Mouse (Mus musculus) hindbrain, embryonic 11.5 days (tissue): ENCODE results near the gene Dnm3. TPM values are rescaled to one million over a fixed set of nuclear protein-coding genes. Genes with fewer than 3 reads are reported as not detected.

Experiments used
- ATAC-seq: fragments of 200-750 bp; cut with Nextera tagmentation; 2 replicates; pipeline ENCODE4 v1.8.0; 2017; ENCODE audit warnings: mild to moderate bottlenecking, moderate TSS enrichment, moderate library complexity; ENCODE audit not compliant: low FRiP score
- DNase-seq: peaks from one replicate; pipeline ENCODE4 v3.0.0-alpha.2; 2015; ENCODE audit warnings: low spot score
- H3K27ac ChIP-seq: fragments of 300-500 bp; sonication (generic); 2 replicates; pipeline ENCODE4 v1.5.1; 2014; ENCODE audit warnings: mild to moderate bottlenecking, low read depth, low read length
- H3K27me3 ChIP-seq: fragments of 300-500 bp; sonication (generic); 2 replicates; pipeline ENCODE4 v1.6.1; 2014; ENCODE audit warnings: mild to moderate bottlenecking, low read length, moderate library complexity, mixed read lengths; ENCODE audit not compliant: control insufficient read depth, insufficient read depth
- H3K36me3 ChIP-seq: fragments of 300-500 bp; sonication (generic); 2 replicates; pipeline ENCODE4 v1.6.1; 2014; ENCODE audit warnings: mild to moderate bottlenecking, low read length, moderate library complexity, mixed read lengths; ENCODE audit not compliant: control insufficient read depth, insufficient read depth
- H3K4me1 ChIP-seq: fragments of 300-500 bp; sonication (generic); replicated peaks from 2 replicates; pipeline ENCODE4 v1.6.1; 2014; ENCODE audit warnings: low read length, mixed read lengths; ENCODE audit not compliant: control insufficient read depth, insufficient read depth
- H3K4me2 ChIP-seq: fragments of 300-500 bp; sonication (generic); replicated peaks from 2 replicates; pipeline ENCODE4 v1.6.1; 2014; ENCODE audit warnings: mild to moderate bottlenecking, low read depth, low read length
- H3K4me3 ChIP-seq: fragments of 300-500 bp; sonication (generic); 2 replicates; pipeline ENCODE4 v1.5.1; 2014; ENCODE audit warnings: low read depth, low read length
- H3K9ac ChIP-seq: fragments of 300-500 bp; sonication (generic); 2 replicates; pipeline ENCODE4 v1.6.1; 2014; ENCODE audit warnings: low read depth, low read length
- H3K9me3 ChIP-seq: fragments of 300-500 bp; sonication (generic); 2 replicates; pipeline ENCODE4 v1.6.1; 2016; ENCODE audit warnings: low read length; ENCODE audit not compliant: control insufficient read depth
- WGBS: fragments of 180-500 bp; shearing (Covaris S2); extraction: QIAGEN DNeasy Blood & Tissue Kit; methylation state at CpG from one replicate; pipeline ENCODE4 v1.1.7; 2014; 5-methylcytosine and 5-hydroxymethylcytosine counted together
- polyA plus RNA-seq: library from polyadenylated mRNA; unstranded; fragments of >200 nt; fragmentation: Nextera tagmentation; extraction: Ambion mirVana; gene quantifications from 2 replicates; pipeline ENCODE4 v1.2.1, GENCODE M21; 2014

Dnm3 gene
- polyA plus RNA-seq, 1 experiment from 2014 or later = 12.0 TPM

DNA sequence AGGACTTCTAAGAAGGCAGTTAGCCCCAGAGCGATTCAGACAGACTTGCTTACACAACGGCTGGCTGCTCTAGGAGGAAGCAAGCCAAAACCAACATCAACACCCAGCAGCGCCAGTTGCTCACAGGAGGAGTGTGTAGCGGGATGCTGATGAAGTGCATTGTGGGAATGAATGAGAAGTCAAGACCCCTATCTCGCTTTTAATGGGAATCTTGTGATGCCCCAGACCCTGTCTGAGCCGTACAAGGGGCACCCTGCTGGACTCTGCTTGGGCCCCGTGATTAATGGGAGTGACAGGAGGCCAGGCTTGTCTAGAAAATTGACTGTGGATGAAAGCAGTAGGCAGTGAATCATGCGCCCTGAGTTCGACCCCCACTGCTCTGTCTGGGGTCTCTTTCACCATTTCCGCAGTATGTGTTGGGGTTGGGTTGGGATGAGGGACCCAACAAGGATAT, 439.8 kb downstream of the Dnm3 start:
- ATAC-seq = peak; percentile 87
- peak; percentile 45 for DNase-seq
- Histone ChIP-seq H3K9ac (no peak overlapping the region), H3K27ac (no peak overlapping the region), H3K4me3 (no peak overlapping the region), H3K27me3 (no peaks in the 10 kb centered on the region), H3K4me2 (no peak overlapping the region), H3K9me3 (no peaks in the 10 kb centered on the region), H3K36me3 (no peaks in the 10 kb centered on the region), H3K4me1 (no peaks in the 10 kb centered on the region)
- WGBS = 35% methylated on average over 10 of the region's 10 CpGs

DNA sequence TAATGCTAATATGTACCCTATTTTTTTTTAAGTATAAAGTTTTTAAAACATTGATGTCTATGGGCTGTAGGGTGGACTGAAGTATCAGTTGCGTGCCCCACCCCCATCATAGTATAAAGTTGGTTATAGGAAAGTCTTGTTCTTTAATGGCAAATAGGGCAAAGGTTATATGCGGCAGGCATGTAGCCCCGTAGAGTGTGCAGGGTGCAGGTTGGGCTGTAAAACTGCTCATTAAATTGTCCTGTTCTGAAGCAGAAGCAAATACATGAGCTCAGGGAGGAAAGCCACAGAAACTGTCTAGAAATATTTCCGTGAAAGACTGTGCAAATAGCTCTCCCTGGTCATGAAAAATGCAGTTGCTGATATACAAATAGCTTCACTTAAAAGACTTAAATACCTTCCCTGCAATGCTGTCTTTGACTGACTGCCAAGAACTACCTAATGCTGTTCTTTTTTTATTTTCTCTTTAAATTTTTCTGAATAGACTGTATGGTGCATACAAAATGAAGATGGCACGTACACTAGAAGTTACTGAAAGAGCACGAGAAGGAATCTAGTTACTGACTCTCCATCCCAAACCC, 440.6 kb downstream of the Dnm3 start:
- Histone ChIP-seq H3K9me3 (no peaks in the 10 kb centered on the region), H3K27ac (no peak overlapping the region), H3K4me2 (no peak overlapping the region), H3K9ac (no peak overlapping the region), H3K4me1 (no peaks in the 10 kb centered on the region), H3K27me3 (no peaks in the 10 kb centered on the region), H3K36me3 (no peaks in the 10 kb centered on the region), H3K4me3 (no peak overlapping the region)
- ATAC-seq (no peak), DNase-seq (no peak)
- 71% methylated on average over 6 of the region's 6 CpGs for WGBS

DNA sequence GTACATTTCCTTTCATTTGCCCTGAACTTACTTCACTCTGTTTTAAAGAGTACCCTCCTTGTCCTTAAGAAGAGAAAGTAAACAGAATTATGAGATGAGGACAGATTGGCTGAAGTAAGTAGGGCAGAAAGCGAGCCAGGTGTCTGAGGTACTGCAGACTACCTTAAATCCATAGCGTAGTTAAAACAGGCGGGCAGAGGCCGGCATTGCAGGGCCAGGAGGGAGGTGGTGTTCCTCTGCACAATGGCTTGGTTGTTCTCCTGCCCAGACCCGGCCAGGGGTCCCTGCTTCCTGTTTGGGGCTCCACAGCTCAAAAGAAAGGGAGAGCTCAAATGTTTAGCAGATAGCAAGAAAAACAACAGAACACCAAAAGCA, 441.4 kb downstream of the Dnm3 start:
- H3K4me1 ChIP-seq = no peaks in the 10 kb centered on the region
- H3K27me3 ChIP-seq = no peaks in the 10 kb centered on the region
- no peak overlapping the region for H3K4me3 ChIP-seq
- WGBS = 40% methylated on average over 5 of the region's 5 CpGs
- no peak overlapping the region for H3K27ac ChIP-seq
- no peaks in the 10 kb centered on the region for H3K36me3 ChIP-seq
- H3K9me3 ChIP-seq = no peaks in the 10 kb centered on the region
- no peak for DNase-seq
- H3K9ac ChIP-seq = no peak overlapping the region
- ATAC-seq = no peak
- no peak overlapping the region for H3K4me2 ChIP-seq

DNA sequence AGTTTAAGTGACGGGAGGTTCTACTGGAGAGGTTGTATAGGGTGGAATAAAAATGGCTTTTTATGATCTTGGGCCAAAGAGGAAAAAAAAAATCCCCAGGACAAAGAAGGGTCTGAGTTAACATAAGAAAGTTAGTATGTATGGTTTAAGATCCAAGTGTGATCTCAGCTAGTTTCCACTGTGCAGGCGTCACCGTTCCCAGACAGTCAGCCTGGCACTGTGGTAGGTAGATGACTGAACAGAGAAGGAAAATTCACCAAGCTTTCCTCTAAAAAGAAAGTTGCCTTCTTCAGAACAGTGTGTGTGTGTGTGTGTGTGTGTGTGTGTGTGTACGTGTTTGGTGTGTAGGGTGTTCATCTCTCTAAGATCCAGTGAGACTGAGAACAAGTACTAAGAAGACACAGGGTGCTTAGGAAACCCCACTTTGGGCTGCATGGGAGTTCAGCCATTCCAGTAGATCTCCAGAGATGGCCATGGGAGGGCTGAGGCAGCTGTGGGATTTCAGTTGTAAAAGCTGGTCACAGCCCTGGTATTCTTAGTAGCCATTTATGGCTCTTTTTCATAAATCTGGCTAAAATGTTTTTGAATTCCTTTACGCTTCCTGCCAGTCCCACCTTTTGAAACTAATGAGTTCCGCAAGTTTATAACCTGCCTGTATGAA, 441.9 kb downstream of the Dnm3 start:
- WGBS = 85% methylated on average over 6 of the region's 6 CpGs
- peak overlapping the region; percentile 36; the same call in 1 of the 2 replicates for H3K27ac ChIP-seq

DNA sequence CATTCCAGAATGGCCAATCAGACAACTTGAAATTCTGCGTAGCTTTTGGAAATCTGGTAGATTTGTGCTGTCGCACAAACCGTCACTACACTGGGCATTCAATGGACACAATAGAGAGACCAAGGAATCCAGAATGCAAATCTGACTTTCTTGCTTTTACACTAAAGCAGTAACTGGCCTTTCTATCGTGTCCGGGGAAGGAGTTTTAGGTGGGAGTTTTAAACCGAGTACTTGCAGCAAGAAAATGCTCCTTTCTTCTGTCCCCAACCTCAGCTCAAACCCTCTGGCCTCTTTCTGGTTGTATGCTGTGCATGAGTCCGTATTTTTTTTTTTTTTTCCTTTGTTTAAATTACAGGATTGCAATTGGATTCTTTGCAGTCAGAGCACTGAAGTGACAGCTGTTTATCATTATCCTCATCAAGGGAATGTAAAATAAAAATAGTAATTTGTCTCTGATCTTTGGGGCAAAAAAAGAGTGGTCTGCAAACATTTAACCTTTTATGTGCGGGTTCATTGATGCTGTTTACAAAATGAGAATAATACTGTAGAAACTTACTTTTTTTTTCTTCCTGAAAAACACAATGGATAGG, 454.1 kb downstream of the Dnm3 start:
- no peak overlapping the region for H3K4me3 ChIP-seq
- ATAC-seq (no peak), DNase-seq (no peak)
- H3K27ac ChIP-seq = no peak overlapping the region
- no peaks in the 10 kb centered on the region for H3K27me3 ChIP-seq
- H3K9me3 ChIP-seq = no peaks in the 10 kb centered on the region
- WGBS = 64% methylated on average over 8 of the region's 8 CpGs
- no peaks in the 10 kb centered on the region for H3K4me1 ChIP-seq
- no peak overlapping the region for H3K4me2 ChIP-seq
- H3K9ac ChIP-seq = no peak overlapping the region
- no peaks in the 10 kb centered on the region for H3K36me3 ChIP-seq

More for the DNA sequence above, 441.9 kb downstream of the Dnm3 start:
- Histone ChIP-seq H3K4me1 (no peaks in the 10 kb centered on the region), H3K9ac (no peak overlapping the region), H3K9me3 (no peaks in the 10 kb centered on the region), H3K27me3 (no peaks in the 10 kb centered on the region), H3K4me3 (no peak overlapping the region), H3K4me2 (no peak overlapping the region), H3K36me3 (no peaks in the 10 kb centered on the region)
- no peak for ATAC-seq
- DNase-seq = no peak

DNA sequence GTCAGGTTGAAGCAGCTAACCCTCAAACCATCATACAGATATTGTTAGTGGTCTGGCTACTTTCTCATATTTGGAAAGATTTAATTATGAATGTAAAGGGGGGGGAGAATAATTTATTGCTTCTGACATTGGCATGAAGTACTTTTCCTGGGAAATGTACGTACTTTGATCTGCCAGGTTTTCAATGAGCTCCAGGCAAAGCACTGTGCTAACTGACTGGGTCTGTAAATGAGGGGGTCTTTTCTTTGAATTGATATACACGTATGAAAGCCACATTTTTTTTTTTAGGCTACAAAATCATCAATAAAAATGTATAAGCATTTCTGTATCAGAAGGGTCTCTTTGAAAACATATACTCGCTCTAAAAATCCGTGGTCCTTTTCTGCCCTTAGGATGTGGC, 457.1 kb downstream of the Dnm3 start:
- H3K27ac ChIP-seq = no peak overlapping the region
- no peak overlapping the region for H3K4me2 ChIP-seq
- H3K9ac ChIP-seq = no peak overlapping the region
- DNase-seq (no peak), ATAC-seq (no peak)
- H3K4me3 ChIP-seq = no peak overlapping the region
- H3K27me3 ChIP-seq = no peaks in the 10 kb centered on the region
- no peaks in the 10 kb centered on the region for H3K9me3 ChIP-seq
- H3K36me3 ChIP-seq = no peaks in the 10 kb centered on the region
- WGBS = 78% methylated on average over 4 of the region's 4 CpGs
- no peaks in the 10 kb centered on the region for H3K4me1 ChIP-seq

DNA sequence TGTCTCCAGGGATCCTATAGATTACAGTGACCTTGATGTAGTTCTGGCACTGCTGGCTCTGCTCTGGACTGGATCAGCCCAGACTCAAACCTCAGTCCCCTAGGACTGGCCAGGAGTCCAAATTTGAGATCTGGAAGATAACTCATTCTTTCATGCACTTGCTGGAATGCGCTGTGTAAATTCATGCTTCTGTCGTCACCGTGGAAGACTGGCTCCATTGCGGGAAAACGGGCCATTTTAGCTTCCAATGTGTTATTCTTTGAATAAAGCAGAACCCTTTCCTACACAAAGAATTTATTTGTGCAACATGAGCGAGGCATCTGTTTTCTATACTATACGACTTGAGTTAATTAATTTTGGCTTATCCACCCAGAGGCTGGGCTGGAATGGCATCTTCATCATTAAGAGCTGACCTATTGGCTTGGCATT, 457.5 kb downstream of the Dnm3 start:
- Histone ChIP-seq H3K36me3 (no peaks in the 10 kb centered on the region), H3K27ac (no peak overlapping the region), H3K4me1 (no peaks in the 10 kb centered on the region), H3K9ac (no peak overlapping the region), H3K4me2 (no peak overlapping the region), H3K4me3 (no peak overlapping the region), H3K27me3 (no peaks in the 10 kb centered on the region), H3K9me3 (no peaks in the 10 kb centered on the region)
- WGBS = 67% methylated on average over 7 of the region's 7 CpGs
- DNase-seq (no peak), ATAC-seq (no peak)

DNA sequence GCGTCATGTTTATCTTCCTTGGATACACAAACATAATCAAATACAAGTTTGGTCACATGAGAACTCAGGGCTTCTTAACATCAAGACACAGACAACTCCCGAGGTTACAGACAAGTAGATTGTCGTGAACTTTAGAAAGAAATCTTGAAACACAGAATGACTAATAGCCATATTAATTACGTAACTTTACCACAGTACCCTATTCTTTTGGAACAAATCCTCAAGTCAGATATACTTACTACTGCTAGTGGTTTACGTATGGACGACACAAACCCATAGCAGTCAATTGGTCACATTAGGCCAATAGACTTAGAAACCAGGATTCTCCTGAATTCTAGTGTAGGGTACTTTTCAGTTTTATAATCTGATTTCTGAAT, 459.2 kb downstream of the Dnm3 start:
- no peaks in the 10 kb centered on the region for H3K9me3 ChIP-seq
- H3K4me2 ChIP-seq = no peak overlapping the region
- H3K4me3 ChIP-seq = no peak overlapping the region
- H3K27ac ChIP-seq = no peak overlapping the region
- WGBS = 78% methylated on average over 6 of the region's 6 CpGs
- no peaks in the 10 kb centered on the region for H3K4me1 ChIP-seq
- H3K36me3 ChIP-seq = no peaks in the 10 kb centered on the region
- DNase-seq (no peak), ATAC-seq (no peak)
- H3K9ac ChIP-seq = no peak overlapping the region
- no peaks in the 10 kb centered on the region for H3K27me3 ChIP-seq
